Mouse (Mus musculus): ENCODE measurements at regions not wholly inside any gene's neighbourhood (a gene's known extent, or its start where the extent isn't known, plus 50 kb on each side); places are given as distances from the start of the nearest gene placed in this dataset.

DNA sequence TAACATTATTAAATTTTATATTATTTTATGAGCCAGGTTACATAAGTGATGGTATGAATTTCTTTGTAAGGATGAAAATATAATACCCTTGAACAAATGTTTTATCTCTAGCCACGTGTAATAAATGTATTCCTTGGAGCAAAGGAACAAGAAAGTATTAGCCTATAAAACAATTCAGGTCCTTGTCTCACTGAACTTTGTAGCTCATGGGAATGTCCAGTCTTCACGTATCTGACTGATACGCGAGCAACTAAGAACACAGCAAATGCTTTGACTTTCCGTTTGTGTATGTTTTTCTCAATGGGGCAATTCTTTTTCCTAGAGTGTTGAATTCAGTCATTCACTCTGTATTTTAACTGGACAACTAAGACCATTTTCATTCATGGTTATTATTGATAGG, 216.9 kb upstream of the Mettl25 start:
- intact Hi-C loops (cut with DNase I) = no loop called here
- no peak for DNase-seq

DNA sequence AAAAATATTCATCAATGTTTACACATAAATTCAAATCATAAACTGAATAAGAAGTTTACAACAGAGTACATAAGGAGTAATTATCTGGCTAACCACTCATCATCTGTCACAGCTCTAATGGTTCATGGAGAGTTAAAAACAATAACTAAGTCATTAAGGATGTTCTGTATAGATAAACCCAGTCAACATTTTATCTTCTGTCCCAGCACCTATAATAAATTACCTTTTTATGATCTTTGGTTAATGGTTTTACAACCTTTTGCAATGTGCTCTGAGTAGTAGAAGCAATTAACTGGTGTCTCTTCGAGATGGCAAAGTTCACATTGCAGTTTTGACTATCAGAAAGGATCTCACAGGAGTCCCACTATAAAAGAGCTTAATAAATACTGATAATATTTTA, 197.3 kb upstream of the Mettl25 start:
- DNase-seq = no peak
- intact Hi-C loops (cut with DNase I) = no loop called here

DNA sequence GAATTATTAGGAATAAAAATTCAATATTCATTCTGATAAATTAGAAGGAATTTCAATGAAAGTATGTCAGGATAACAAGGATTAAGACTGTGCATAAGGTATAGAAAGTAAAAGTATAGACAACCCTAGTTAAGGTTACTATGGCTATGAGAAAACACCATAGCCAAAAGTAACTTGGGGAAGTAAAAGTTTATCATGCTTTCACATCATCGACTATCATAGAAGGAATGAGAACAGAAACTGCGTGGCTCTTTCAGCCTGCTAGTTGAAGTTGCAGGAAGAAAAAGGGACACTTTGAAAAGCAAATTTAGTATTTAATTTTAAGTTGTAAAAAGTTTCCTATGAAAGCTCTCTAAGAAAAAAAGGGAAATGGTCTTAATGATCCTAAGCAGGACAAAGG, 196.9 kb upstream of the Mettl25 start:
- intact Hi-C loops (cut with DNase I) = no loop called here

DNA sequence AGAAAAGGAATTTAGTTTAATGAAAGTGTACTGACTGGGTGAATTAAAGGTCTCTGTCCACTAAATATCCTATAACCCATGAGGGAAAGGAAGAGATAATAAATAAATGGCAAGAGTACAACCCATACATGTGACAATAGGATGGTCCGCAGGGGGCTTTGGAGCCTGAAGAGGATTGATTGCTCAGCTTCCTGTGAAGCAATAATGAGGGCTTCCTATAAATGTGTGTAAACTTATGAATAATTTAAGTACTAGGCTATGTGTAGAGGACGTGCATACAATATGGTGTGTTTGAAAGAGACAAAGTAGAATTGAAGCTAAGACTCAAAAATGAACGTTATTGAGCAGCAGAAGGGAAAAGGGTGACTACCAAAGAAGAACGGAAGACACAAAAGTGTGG, 192.2 kb upstream of the Mettl25 start:
- no peak for DNase-seq
- intact Hi-C loops (cut with DNase I) = no loop called here

More for the DNA sequence above, 196.9 kb upstream of the Mettl25 start:
- no peak for DNase-seq

DNA sequence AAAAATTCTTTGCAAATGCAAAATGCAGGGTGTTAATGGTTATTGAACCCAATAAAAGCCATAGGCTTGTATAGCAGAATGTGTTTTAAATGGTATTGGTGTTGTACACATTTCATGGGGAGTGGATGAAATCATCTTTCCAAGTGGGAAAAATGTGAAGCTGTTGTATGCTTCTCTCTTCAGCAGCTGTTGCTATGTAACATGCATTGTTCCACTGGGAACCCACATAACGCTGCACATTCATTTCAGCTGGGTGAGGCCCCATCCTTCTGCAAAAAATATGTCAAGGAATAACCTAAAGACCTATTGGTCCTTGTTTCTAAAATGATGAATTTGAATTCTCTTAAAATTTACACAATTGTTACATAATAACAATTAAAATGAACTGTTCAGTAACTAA, 183.5 kb upstream of the Mettl25 start:
- no peak for DNase-seq
- intact Hi-C loops (cut with DNase I) = no loop called here

DNA sequence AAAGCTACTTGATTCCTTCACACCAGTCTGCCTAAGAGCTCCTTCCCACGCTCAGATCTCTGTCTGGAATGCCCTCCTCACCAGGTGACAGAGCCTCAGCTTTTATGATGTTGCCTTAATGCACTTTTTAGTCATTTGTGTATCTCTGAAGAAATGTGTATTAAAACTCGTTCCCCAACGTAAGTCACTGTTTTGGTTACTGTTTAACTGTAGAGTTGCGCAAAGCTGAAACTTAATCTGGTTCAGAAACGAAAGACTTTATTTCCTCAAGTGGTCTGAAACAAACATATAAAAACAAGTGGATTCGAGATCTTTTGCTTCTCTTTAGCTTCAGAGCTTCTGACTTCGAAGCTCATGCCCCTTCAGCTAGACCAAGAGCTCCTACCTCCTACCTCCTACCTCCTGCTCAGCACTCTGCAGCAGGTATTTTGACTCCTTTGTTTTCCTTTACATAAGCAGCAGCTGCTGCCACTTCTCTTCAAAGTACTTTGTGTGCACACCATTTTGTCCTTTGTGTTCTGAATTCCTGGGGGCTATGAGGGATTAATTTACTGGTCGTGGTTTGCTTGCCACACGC, 182.5 kb upstream of the Mettl25 start:
- DNase-seq = no peak
- intact Hi-C loops (cut with DNase I) = no loop called here

DNA sequence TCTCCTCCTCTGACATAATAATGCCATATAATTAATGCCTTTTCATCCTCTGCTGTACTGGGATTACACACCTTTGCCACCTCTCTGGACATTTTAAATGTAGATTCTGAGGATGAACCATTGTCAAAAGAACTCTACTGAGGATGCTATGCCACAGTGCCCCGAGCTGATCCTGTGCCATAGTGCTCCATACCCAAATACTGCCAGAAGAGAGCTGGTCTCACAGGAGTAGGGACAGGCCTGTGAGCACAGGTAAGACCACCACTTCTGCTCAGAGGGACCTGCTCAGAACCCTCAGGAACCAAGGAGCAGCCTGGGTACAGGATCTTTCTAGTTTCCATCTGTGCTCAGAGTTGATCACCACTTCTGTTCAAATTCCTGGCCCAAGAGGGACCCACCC, 174.8 kb upstream of the Mettl25 start:
- DNase-seq = no peak
- intact Hi-C loops (cut with DNase I) = no loop called here

DNA sequence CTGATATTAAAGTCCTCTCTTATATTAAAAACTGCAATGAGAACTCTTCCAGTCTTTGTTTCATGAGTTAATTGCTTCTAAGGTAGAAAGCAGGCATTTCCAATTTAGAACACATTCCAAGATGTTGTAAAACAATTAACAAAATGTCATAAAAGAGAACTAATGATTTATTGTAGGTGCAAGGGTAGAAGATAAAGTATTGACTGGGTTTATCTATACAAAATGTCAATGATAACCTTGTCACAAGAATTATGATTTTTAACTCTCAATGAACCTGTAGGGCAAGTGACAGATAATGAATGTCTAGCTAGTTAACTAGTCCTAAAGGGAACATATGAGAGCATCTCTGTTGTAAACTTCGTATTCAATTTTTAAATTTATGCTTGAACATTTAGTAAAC, 174.3 kb upstream of the Mettl25 start:
- intact Hi-C loops (cut with DNase I) = no loop called here
- no peak for DNase-seq

DNA sequence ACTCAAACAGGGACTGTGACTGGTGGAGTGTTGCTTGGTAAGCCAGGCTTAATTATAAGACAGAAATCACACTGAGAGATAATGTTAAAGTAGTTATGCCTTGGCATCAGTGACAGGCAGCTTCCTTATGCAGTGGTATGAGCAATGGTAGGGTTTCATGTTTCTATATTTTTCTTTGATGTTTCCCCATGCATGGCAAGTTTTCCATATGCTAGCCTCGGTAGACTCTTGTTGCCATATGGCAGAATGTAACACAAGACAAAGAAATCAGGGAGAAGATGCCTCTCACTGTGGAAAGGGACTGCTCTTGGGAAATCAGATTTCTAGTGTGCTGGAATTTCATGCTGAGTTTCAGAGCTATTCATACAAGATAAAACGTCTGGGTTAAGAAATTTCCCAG, 169.0 kb upstream of the Mettl25 start:
- no peak for DNase-seq
- intact Hi-C loops (cut with DNase I) = no loop called here

DNA sequence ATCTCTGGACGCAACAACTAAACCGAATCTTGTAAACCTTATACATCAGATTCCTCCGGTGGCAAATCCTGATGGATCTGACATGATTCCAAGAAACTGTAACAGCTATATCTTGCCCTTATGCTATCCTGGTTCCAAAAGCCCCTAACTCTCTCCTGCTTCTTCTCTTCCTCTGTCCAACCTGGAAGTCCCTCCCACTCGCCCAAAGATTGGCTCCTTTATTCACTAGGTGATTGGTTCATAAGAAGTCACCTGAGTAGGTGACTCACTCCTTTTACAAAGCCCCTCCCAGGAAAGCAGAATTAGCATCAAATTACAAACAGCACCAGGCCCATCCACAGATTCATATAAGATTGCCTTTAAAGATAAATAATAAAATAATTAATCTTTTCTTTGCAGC, 166.2 kb upstream of the Mettl25 start:
- intact Hi-C loops (cut with DNase I) = no loop called here
- DNase-seq = no peak

DNA sequence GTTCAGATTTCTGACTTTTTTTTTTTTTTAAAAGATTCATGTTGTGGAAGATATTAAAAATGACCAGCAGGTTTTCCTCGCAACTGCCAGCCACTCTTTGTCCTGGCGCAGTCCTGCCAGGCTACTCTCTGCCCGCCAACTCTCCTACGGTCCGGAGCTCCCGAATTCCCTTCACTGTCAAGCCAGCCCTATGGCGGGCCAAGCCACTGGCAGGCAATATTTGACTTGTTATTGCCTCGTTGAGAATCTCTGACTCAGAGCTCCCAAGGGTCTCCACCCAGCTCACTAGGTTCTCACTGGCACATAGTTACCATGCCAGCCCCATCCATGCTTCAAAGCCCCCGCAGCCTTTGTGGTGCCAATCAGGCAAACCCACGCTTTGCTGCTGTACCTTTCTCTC, 165.7 kb upstream of the Mettl25 start:
- peak; percentile 39 for DNase-seq
- intact Hi-C loops (cut with DNase I) = no loop called here

DNA sequence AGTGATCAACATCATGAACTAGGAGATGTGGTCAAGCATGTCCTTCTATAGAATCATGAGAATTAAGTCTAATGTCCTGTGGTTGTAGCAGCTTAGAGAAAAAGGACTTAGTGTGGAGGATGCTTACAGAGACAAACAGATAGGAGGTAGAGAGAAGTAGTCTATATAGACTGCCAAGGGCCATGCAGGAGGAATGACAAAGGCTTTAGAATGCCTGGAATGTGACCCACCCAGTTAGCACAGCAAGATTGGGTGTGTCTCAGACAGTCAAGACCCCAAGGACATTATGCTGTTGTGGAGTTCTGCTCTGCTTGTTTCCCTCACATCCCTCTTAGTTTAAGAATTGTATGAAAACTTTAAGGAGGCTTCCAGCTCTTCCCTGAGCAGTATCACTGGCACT, 164.9 kb upstream of the Mettl25 start:
- intact Hi-C loops (cut with DNase I) = no loop called here
- DNase-seq = no peak

DNA sequence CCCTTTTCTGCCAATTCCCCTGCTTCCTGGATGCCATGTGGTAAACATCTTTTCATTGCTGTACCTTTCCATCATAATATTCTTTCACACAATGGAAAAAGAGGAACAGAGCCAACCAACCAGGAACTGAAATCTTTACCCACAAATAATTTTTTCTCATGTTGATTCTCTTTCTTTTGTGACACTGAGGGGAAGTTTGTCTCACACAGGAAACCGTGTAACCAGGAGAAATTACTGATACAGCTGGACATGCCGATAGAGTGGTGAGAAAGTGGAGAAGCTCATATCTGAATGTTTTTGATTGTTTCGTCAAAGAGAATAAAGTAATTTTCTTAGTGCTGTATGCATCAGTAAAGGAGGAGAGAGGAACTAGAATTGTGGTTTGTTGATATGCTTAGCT, 116.3 kb upstream of the Mettl25 start:
- DNase-seq = no peak
- intact Hi-C loops (cut with DNase I) = no loop called here

DNA sequence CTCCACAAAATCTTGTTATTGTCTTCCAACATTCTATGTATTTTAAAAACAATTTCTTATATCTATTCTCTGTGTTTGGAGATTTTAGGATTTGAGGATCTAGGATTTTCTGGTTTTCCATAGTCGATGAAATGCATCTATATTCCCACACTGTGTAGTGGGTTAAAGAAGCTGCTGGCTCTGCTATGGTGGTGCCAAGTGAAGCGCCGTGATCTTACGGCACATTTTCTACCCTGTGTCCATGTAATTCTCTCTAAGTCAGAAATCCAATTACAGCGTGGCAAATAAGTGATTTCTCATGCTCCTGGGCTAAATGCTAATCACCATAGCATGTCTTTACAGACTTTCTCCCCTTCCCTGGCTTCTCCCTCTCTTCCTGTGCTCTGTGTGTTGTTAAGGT, 92.1 kb upstream of the Mettl25 start:
- intact Hi-C loops (cut with DNase I) = no loop called here
- DNase-seq = no peak

DNA sequence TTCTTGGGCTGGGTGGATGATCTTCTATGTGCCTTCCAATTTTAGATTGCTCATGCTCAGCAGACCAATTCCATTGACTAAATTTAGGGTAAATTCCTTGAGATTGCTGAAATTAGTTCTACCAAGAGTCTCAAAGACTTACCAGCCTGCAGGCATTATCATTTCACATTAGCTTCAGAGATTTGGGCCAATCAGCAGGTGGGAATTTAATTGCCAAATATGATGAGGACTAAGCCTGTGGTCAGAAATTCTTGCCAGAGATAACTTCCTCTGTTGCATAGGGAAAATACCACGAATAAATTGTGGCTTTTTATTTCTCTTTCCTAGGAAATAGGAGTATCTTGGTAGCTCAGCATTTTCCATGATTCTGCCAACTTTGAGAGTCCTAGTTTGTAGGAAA, 91.6 kb upstream of the Mettl25 start:
- DNase-seq = no peak
- intact Hi-C loops (cut with DNase I) = no loop called here

DNA sequence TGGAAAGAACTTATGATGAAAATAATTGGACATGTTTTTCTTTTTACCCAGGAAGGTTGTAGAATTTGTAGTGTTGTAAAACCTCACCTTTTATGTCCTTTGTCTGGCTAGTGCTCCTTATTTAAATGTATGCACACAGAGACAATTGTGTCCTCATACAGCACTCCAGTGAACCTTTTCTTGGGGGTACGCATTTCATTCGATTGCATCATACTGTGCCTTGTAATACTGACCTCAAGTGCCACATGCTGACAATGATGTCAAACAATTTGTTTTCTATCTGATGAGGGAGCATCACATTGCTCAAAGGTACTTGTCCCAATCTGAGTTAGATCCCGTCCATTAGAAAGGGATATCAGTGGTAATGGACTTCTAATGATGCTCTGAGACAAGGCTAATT, 86.4 kb upstream of the Mettl25 start:
- intact Hi-C loops (cut with DNase I) = no loop called here

DNA sequence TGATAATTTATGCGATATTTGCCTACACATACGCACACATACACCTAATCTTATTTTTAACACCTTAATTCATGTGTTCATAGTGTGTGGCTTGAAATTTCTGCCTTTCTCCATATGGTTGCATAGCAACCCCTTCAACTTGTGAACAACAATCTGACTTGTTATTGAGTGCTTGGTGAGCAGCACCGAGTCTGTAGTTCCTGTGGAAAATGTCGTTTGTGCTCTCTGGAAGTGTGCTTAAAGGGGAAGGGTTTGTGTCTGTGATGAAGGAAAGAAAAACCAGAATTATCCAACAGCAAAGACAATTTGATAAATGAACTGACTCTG, 85.7 kb upstream of the Mettl25 start:
- DNase-seq = no peak
- intact Hi-C loops (cut with DNase I) = no loop called here

More for the DNA sequence above, 86.4 kb upstream of the Mettl25 start:
- DNase-seq = no peak

DNA sequence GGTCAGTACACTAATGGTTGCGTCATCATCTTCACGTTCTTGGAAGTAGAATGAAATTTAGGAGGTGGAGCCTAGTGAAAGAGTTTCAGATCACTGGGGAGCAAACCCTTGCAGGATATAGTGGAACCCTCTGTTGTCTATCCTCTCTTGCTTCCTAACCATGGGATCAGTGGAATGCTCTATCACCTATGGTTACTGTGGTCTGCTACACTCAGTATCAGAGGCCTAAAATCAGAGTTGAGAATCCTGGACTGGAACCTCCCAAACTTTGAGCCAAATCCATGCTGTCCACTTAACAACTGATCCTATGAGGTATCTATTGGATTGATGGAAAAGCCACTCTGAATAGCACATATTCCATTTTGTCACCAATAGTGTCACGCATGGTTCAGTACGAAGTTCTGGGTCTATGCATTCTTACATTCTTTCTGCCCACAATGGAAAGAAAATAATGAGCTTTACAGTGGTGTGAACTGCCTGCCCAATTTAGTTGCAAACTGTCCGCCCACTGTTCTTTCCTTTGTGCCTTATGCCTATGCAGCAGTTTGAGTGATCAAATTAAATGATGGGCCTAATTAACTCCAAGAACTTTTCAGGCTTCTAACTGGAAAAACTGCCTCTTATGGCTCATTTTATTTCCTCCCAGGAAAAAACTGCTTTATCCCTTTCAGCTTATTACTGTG, 85.2 kb upstream of the Mettl25 start:
- DNase-seq = no peak
- intact Hi-C loops (cut with DNase I) = no loop called here

DNA sequence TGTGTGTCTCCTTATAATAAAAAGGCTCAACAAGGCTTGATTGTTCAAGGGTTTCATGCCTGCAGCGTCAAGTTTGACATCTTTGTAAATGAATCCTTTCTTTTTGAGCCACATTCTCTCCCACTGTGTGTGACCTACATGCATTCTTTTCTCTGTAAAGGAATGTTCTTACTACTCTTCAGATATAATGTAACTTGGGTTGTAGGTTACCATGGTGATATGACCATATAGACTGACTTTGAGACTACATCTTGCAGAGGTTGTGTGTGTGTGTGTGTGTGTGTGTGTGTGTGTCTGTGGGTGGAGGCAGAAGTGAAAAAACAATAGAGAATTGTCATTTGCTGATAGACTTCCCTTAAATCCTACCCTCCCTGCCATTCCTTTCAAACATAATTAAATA, 58.5 kb upstream of the Mettl25 start:
- no peak for DNase-seq
- intact Hi-C loops (cut with DNase I) = no loop called here

DNA sequence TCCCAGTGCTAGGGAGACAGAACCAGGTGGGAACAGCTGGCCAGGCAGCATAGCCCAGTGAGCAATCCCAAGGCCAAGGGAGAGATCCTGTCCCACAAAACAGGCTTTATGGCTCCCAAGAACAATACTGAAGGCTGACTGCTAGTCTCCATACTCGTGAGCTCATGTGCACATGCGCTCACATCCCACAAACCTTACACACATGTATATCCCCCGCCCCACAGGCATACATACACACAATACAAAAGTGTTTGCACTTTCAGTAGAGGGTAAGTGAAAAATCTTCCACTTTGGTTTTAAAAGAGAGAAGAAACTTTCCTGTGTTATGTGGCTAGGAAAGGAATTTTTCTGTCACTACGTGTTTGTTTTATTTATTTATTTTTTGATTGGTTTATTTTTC, 58.0 kb upstream of the Mettl25 start:
- intact Hi-C loops (cut with DNase I) = no loop called here
- no peak for DNase-seq
